Mouse (Mus musculus) midbrain, embryonic 13.5 days (tissue): ENCODE results near the gene Acer3. TPM values are rescaled to one million over a fixed set of nuclear protein-coding genes. Genes with fewer than 3 reads are reported as not detected.

ENCODE experiments used
- ATAC-seq: fragments of 200-750 bp; cut with Nextera tagmentation; 2 replicates; pipeline ENCODE4 v1.8.0; 2017; ENCODE audit warnings: mild to moderate bottlenecking, moderate TSS enrichment, moderate library complexity
- H3K27ac ChIP-seq: fragments of 300-500 bp; sonication (generic); 2 replicates; pipeline ENCODE4 v1.5.1; 2015; ENCODE audit warnings: inconsistent platforms, mild to moderate bottlenecking, moderate library complexity
- H3K27me3 ChIP-seq: fragments of 300-500 bp; sonication (generic); 2 replicates; pipeline ENCODE4 v1.6.1; 2015; ENCODE audit warnings: mild to moderate bottlenecking, inconsistent platforms
- H3K36me3 ChIP-seq: fragments of 300-500 bp; sonication (generic); 2 replicates; pipeline ENCODE4 v1.6.1; 2015; ENCODE audit warnings: mild to moderate bottlenecking, inconsistent platforms
- H3K4me1 ChIP-seq: fragments of 300-500 bp; sonication (generic); replicated peaks from 2 replicates; pipeline ENCODE4 v1.6.1; 2015; ENCODE audit warnings: inconsistent platforms
- H3K4me2 ChIP-seq: fragments of 300-500 bp; sonication (generic); replicated peaks from 2 replicates; pipeline ENCODE4 v1.6.1; 2015; ENCODE audit warnings: moderate library complexity, mild to moderate bottlenecking, inconsistent platforms
- H3K4me3 ChIP-seq: fragments of 300-500 bp; sonication (generic); replicated peaks from 2 replicates; pipeline ENCODE4 v1.5.1; 2015; ENCODE audit warnings: mild to moderate bottlenecking, inconsistent platforms
- H3K9ac ChIP-seq: fragments of 300-500 bp; sonication (generic); replicated peaks from 2 replicates; pipeline ENCODE4 v1.6.1; 2015; ENCODE audit warnings: mild to moderate bottlenecking, inconsistent platforms
- H3K9me3 ChIP-seq: fragments of 300-500 bp; sonication (generic); 2 replicates; pipeline ENCODE4 v1.6.1; 2016; ENCODE audit warnings: mild to moderate bottlenecking, inconsistent platforms
- WGBS: fragments of 180-500 bp; shearing (Covaris S2); methylation state at CpG from one replicate; pipeline ENCODE4 v1.1.7; 2015; 5-methylcytosine and 5-hydroxymethylcytosine counted together
- polyA plus RNA-seq: library from polyadenylated mRNA; unstranded; fragments of >200 nt; fragmentation: Nextera tagmentation; extraction: Ambion mirVana; gene quantifications from 2 replicates; pipeline ENCODE4 v1.2.1, GENCODE M21; 2015

The Acer3 gene
- polyA plus RNA-seq, 1 experiment from 2014 or later: 13.6 TPM

DNA sequence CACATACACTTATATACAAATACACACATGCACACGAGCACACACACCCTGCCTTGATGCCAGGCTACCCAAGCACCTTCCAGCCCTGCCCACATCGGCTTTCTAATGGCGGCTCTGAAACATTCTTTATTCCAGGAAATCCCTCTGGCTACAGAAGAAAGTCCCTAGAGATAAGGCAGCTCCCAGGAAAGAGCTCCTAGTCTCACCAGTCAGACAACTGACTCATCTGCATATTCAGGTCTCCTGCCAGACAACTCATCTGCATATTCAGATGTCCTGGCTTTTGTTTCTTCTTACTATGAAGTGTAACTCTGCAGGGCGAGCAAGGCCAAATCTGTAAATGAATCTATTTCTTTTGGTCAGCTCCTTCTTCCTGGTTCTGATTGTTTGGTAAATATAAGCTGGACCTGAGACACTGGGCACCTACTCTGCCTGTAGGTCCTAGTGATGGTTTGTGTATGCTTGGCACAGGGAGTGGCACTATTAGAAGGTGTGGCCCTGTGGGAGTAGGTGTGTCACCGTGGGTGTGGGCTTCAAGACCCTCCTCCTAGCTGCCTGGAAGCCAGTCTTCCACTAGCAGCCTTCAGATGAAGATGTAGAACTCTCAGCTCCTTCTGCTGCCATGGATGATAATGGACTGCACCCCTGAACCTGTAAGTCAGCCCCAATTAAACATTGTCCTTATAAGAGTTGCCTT lies 163.2 kb downstream of the Acer3 start:
- peaks cover 19% of the 10 kb centered on the region for H3K4me1 ChIP-seq

More for the DNA sequence above, 163.2 kb downstream of the Acer3 start:
- Histone ChIP-seq H3K4me2 (no peak overlapping the region), H3K36me3 (peaks cover 7% of the 10 kb centered on the region; the same call in 1 of the 2 replicates), H3K27ac (no peak overlapping the region), H3K9me3 (no peaks in the 10 kb centered on the region), H3K9ac (no peak overlapping the region), H3K4me3 (no peak overlapping the region), H3K27me3 (0 out of 2 replicates have a peak, but pooled peaks cover 3% of the 10 kb centered on the region)
- 57% methylated on average over 5 of the region's 5 CpGs for WGBS
- ATAC-seq: no peak

Other genes starting within 250 kb of the Acer3 start
- 17.8 and 19.0 TPM in 2 replicates for gene Myo7a, start 201.7 kb downstream of the Acer3 start, polyA plus RNA-seq
- gene Omp, start 175.7 kb downstream of the Acer3 start, polyA plus RNA-seq: 0.21 and 0.28 TPM in 2 replicates
- 10.1 and 10.8 TPM in 2 replicates for gene Capn5, start 142.9 kb downstream of the Acer3 start, polyA plus RNA-seq
- 0.07 and 0.10 TPM in 2 replicates for gene B3gnt6, start 121.7 kb downstream of the Acer3 start, polyA plus RNA-seq
- gene Tsku, start 40.1 kb upstream of the Acer3 start, polyA plus RNA-seq: 6.7 and 7.2 TPM in 2 replicates
- not detected in 2 replicates for gene Gucy2d, start 119.2 kb upstream of the Acer3 start, polyA plus RNA-seq
- 2.7 and 3.8 TPM in 2 replicates for gene Lrrc32, start 168.1 kb upstream of the Acer3 start, polyA plus RNA-seq